Mouse (Mus musculus) ES-E14 (cell line): ENCODE data around the gene Cpne6. TPM values are rescaled to one million over a fixed set of nuclear protein-coding genes. Genes with fewer than 3 reads are reported as not detected.

ENCODE experiments used
- DNase-seq: peaks from one replicate; pipeline ENCODE4 v3.0.0-alpha.2; 2013; ENCODE audit warnings: low read depth, low spot score
- H3K27ac ChIP-seq: 2 replicates; pipeline ENCODE4 v1.5.1; 2012; ENCODE audit warnings: low read depth, mild to moderate bottlenecking, low read length, moderate library complexity, mixed read lengths; ENCODE audit not compliant: poor library complexity, insufficient read depth, severe bottlenecking
- H3K36me3 ChIP-seq: 2 replicates; pipeline ENCODE4 v1.6.1; 2012; ENCODE audit warnings: mild to moderate bottlenecking, low read length, moderate library complexity, mixed read lengths; ENCODE audit not compliant: control insufficient read depth, poor library complexity, insufficient read depth, severe bottlenecking
- H3K4me1 ChIP-seq, 2 experiments: fragments of 150-350 bp in 1 of 2; sonication (generic) in 1 of 2; 2 replicates each; pipeline ENCODE4 v1.6.1; 2012; ENCODE audit warnings: low read length in 2 of 2, mild to moderate bottlenecking in 1 of 2, mixed read lengths in 1 of 2; ENCODE audit not compliant: control insufficient read depth in 2 of 2, insufficient read depth in 2 of 2, poor library complexity in 1 of 2
- H3K4me3 ChIP-seq, 2 experiments: fragments of 150-350 bp in 1 of 2; sonication (generic) in 1 of 2; 2 replicates each; pipeline ENCODE4 v1.5.1; 2012; ENCODE audit warnings: low read length in 2 of 2, low read depth in 1 of 2, mild to moderate bottlenecking in 1 of 2, mixed read lengths in 1 of 2; ENCODE audit not compliant: insufficient read depth in 1 of 2, poor library complexity in 1 of 2, severe bottlenecking in 1 of 2
- H3K9ac ChIP-seq: 2 replicates; pipeline ENCODE4 v1.6.1; 2012; ENCODE audit warnings: low read depth, mild to moderate bottlenecking, low read length, mixed read lengths; ENCODE audit not compliant: poor library complexity, insufficient read depth, severe bottlenecking
- H3K9me3 ChIP-seq: fragments of 150-350 bp; sonication (generic); 2 replicates; pipeline ENCODE4 v1.6.1; 2012; ENCODE audit warnings: low read depth, mild to moderate bottlenecking, low read length; ENCODE audit not compliant: control insufficient read depth, insufficient read depth
- CHD2 ChIP-seq: IDR thresholded peaks from 2 replicates; pipeline ENCODE4 v1.6.1; 2014; ENCODE audit warnings: mild to moderate bottlenecking, low read depth, low read length, inconsistent platforms
- HCFC1 ChIP-seq: IDR thresholded peaks from 2 replicates; pipeline ENCODE4 v1.6.1; 2012; ENCODE audit warnings: low read length, inconsistent platforms, borderline replicate concordance; ENCODE audit not compliant: insufficient read depth
- MAFK ChIP-seq: IDR thresholded peaks from 2 replicates; pipeline ENCODE4 v1.6.1; 2014; ENCODE audit warnings: mild to moderate bottlenecking, low read depth, low read length, inconsistent platforms; ENCODE audit not compliant: insufficient read depth
- ZC3H11A ChIP-seq: IDR thresholded peaks from 2 replicates; pipeline ENCODE4 v1.6.1; 2012; ENCODE audit warnings: low read depth, mild to moderate bottlenecking, inconsistent platforms, low read length, borderline replicate concordance
- ZNF384 ChIP-seq: IDR thresholded peaks from 2 replicates; pipeline ENCODE4 v1.6.1; 2012; ENCODE audit warnings: low read depth, low read length, inconsistent platforms
- in situ Hi-C, 2 experiments: fragments of 600-800 bp; cut with MboI; formaldehyde crosslinking; loops; one replicate each; pipeline ENCODE4 v1.15.1; 2025; ENCODE audit warnings: low sequenced_read_pairs in 2 of 2, inconsistent platforms in 1 of 2; ENCODE audit not compliant: unreplicated experiment in 2 of 2
- total RNA-seq: library from RNA; depleted of rRNA; stranded (reverse); fragments of 300-350 nt; gene quantifications from 2 replicates; pipeline ENCODE4 v1.2.3, GENCODE M21; 2012

The Cpne6 gene
- total RNA-seq, 1 experiment: not detected

- in situ Hi-C loops: no loop called here
- Histone ChIP-seq H3K36me3 (no peaks in the 10 kb centered on the region), H3K9ac (no peak overlapping the region), H3K9me3 (no peaks in the 10 kb centered on the region), H3K4me1 (peaks cover 0 to 4% of the 10 kb centered on the region in 2 experiments; a peak in 1 of 4 replicates), H3K4me3 (no peak overlapping the region), H3K27ac (no peak overlapping the region)
- no peak for DNase-seq
- TF ChIP-seq MAFK (no peak), ZNF384 (no peak), HCFC1 (no peak)
These were observed 2.4 kb upstream of the Cpne6 start for GRCm38 (mm10) chr14:55507801-55508200.

- in situ Hi-C loops: no loop called here
- H3K4me3 ChIP-seq: no peak overlapping the region
- H3K9ac ChIP-seq: no peak overlapping the region
- H3K27ac ChIP-seq: no peak overlapping the region
- no peak for TF ChIP-seq ZNF384
- TF ChIP-seq ZC3H11A: no peak
- no peak for TF ChIP-seq CHD2
- TF ChIP-seq HCFC1: no peak
- H3K9me3 ChIP-seq: no peaks in the 10 kb centered on the region
- H3K36me3 ChIP-seq: no peaks in the 10 kb centered on the region
- H3K4me1 ChIP-seq: peaks cover 0 to 8% of the 10 kb centered on the region in 2 experiments; a peak in 1 of 4 replicates
- DNase-seq: no peak
These were observed 705 bp upstream of the Cpne6 start for GRCm38 (mm10) chr14:55509540-55509939.

GRCm38 (mm10) chr14:55511037-55511436 is 792 bp downstream of the Cpne6 start:
- TF ChIP-seq MAFK (no peak), CHD2 (no peak), ZNF384 (no peak), HCFC1 (no peak), ZC3H11A (no peak)
- Histone ChIP-seq H3K9ac (no peak overlapping the region), H3K4me1 (peaks cover 0 to 8% of the 10 kb centered on the region in 2 experiments; a peak in 1 of 4 replicates), H3K36me3 (no peaks in the 10 kb centered on the region), H3K9me3 (no peaks in the 10 kb centered on the region), H3K4me3 (no peak overlapping the region), H3K27ac (no peak overlapping the region)
- no peak for DNase-seq
- in situ Hi-C loops: no loop called here

- Histone ChIP-seq H3K27ac (no peak overlapping the region), H3K9ac (no peak overlapping the region), H3K4me1 (peaks cover 0 to 8% of the 10 kb centered on the region in 2 experiments; a peak in 1 of 4 replicates), H3K4me3 (no peak overlapping the region), H3K36me3 (no peaks in the 10 kb centered on the region), H3K9me3 (no peaks in the 10 kb centered on the region)
- no peak for DNase-seq
- no peak for TF ChIP-seq ZC3H11A
- no peak for TF ChIP-seq HCFC1
- no peak for TF ChIP-seq CHD2
- TF ChIP-seq MAFK: no peak
- no peak for TF ChIP-seq ZNF384
- in situ Hi-C loops: no loop called here
These were observed 3.7 kb downstream of the Cpne6 start for GRCm38 (mm10) chr14:55513927-55514326.

- Histone ChIP-seq H3K27ac (no peak overlapping the region), H3K36me3 (no peaks in the 10 kb centered on the region), H3K4me3 (no peak overlapping the region), H3K9ac (no peak overlapping the region), H3K9me3 (no peaks in the 10 kb centered on the region), H3K4me1 (peaks cover 0 to 5% of the 10 kb centered on the region in 2 experiments; a peak in 1 of 4 replicates)
- no peak for DNase-seq
- TF ChIP-seq ZNF384 (no peak), HCFC1 (no peak), MAFK (no peak), CHD2 (no peak), ZC3H11A (no peak)
- in situ Hi-C loops: no loop called here
These were observed 5.6 kb downstream of the Cpne6 start for GRCm38 (mm10) chr14:55515846-55516245.
